Mouse (Mus musculus) embryonic facial prominence, embryonic 15.5 days (tissue): ENCODE data around the gene Tmem82. TPM values are rescaled to one million over a fixed set of nuclear protein-coding genes. Genes with fewer than 3 reads are reported as not detected.
A peak's percentile ranks its signal among the peaks of the same experiment; 100 is the strongest.

Experiments
- ATAC-seq: fragments of 200-750 bp; cut with Nextera tagmentation; 2 replicates; pipeline ENCODE4 v1.8.0; 2017; ENCODE audit warnings: low read depth, moderate TSS enrichment; ENCODE audit not compliant: insufficient number of reproducible peaks, low FRiP score, low TSS enrichment
- H3K27ac ChIP-seq: fragments of 300-500 bp; sonication (generic); replicated peaks from 2 replicates; pipeline ENCODE4 v1.5.1; 2015; ENCODE audit warnings: mild to moderate bottlenecking, inconsistent platforms
- H3K27me3 ChIP-seq: fragments of 300-500 bp; sonication (generic); 2 replicates; pipeline ENCODE4 v1.6.1; 2015; ENCODE audit warnings: inconsistent platforms
- H3K36me3 ChIP-seq: fragments of 300-500 bp; sonication (generic); 2 replicates; pipeline ENCODE4 v1.6.1; 2015; ENCODE audit warnings: mild to moderate bottlenecking, inconsistent platforms
- H3K4me1 ChIP-seq: fragments of 300-500 bp; sonication (generic); 2 replicates; pipeline ENCODE4 v1.6.1; 2015; ENCODE audit warnings: inconsistent platforms
- H3K4me2 ChIP-seq: fragments of 300-500 bp; sonication (generic); replicated peaks from 2 replicates; pipeline ENCODE4 v1.6.1; 2015; ENCODE audit warnings: mild to moderate bottlenecking, inconsistent platforms
- H3K4me3 ChIP-seq: fragments of 300-500 bp; sonication (generic); replicated peaks from 2 replicates; pipeline ENCODE4 v1.5.1; 2015; ENCODE audit warnings: mild to moderate bottlenecking, inconsistent platforms
- H3K9ac ChIP-seq: fragments of 300-500 bp; sonication (generic); 2 replicates; pipeline ENCODE4 v1.6.1; 2015; ENCODE audit warnings: inconsistent platforms
- H3K9me3 ChIP-seq: fragments of 300-500 bp; sonication (generic); replicated peaks from 2 replicates; pipeline ENCODE4 v1.6.1; 2016; ENCODE audit warnings: inconsistent platforms
- WGBS: fragments of 180-500 bp; shearing (Covaris S2); methylation state at CpG from one replicate; pipeline ENCODE4 v1.1.7; 2015; 5-methylcytosine and 5-hydroxymethylcytosine counted together
- polyA plus RNA-seq: library from polyadenylated mRNA; unstranded; fragments of >200 nt; fragmentation: Nextera tagmentation; extraction: Ambion mirVana; gene quantifications from 2 replicates; pipeline ENCODE4 v1.2.1, GENCODE M21; 2015

Tmem82 gene
- polyA plus RNA-seq, 1 experiment from 2014 or later = 0.48 TPM

DNA sequence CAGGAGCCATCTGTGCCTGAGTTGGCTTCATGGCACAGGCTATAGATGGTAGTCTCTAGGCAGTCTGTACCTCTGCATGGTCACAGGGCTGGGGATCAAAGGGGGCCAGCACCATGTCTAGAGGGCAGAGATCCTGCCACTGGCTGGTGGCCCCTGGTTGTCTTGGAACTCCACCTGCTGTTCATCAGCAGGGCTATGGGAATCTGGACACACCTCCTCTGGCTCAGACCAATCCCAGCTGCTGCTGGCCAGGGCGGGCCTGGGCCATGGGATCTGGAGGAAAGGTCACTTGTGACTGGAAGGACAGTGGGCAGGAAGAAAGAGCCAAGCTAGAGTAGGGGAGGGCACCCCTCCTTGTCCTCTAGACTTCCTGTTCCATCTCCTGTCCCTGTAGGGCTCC is 5.2 kb upstream of the Tmem82 start, which contains the start of gene Slc25a34:
Gene Slc25a34 (minus strand): TSS at position 156 of the 400 bp plus-strand sequence.
- Histone ChIP-seq H3K4me1 (peaks cover 10% of the 10 kb centered on the region; the same call in 1 of the 2 replicates), H3K9ac (no peak within 1 kb of the TSS), H3K36me3 (peaks cover 35% of the 10 kb centered on the region), H3K27me3 (no peaks in the 10 kb centered on the region), H3K9me3 (no peaks in the 10 kb centered on the region), H3K4me2 (no peak within 1 kb of the TSS), H3K4me3 (no peak within 1 kb of the TSS), H3K27ac (no peak within 1 kb of the TSS)
- ATAC-seq = no peak
- WGBS = 63% methylated on average over 1 of the region's 1 CpGs

DNA sequence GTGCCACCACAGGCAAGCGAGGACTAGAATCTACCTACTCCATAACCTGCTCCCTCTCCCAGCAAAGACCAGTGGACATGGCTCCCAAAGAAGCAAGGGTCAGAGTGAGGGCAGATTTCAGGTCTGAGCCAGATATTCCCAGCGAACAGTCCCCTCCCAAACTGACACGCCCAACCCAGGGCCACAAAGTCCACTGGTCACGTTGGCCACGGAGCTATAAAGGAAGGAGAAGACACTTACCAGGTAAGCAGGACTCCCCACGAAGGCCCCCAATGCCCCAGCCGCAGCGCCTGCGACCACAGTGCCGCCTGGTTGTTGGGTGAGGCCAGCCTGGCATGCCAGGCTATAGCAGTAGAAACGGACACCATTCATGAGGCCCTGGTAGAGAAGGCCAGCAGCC is 4.6 kb upstream of the Tmem82 start:
- WGBS = 77% methylated on average over 11 of the region's 11 CpGs
- no peak for ATAC-seq

DNA sequence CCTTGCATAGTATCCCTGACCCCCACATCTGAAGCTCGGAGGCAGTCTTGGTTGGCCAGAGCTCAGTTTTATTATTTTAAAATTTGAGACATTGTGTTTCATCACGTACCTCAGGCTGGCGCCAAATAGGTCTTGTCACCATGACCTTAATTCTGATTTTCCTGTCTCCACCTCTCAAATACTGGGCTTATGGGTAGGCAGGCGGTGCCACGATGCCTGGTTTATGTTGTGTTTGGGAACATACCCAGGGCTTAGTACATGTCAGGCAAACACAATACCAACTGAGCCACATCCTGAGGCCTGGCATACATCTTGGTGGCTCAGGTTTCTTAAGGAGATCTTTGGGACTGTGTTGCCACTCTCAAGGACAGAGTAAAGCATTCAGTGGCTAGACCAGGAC is 4.1 kb upstream of the Tmem82 start:
- Histone ChIP-seq H3K9ac (no peak overlapping the region), H3K27ac (no peak overlapping the region), H3K27me3 (no peaks in the 10 kb centered on the region), H3K4me1 (peaks cover 19% of the 10 kb centered on the region), H3K36me3 (peaks cover 24% of the 10 kb centered on the region), H3K4me3 (no peak overlapping the region), H3K9me3 (no peaks in the 10 kb centered on the region), H3K4me2 (no peak overlapping the region)
- WGBS = 83% methylated on average over 5 of the region's 5 CpGs
- ATAC-seq = no peak

More for the DNA sequence above, 4.6 kb upstream of the Tmem82 start:
- Histone ChIP-seq H3K4me3 (no peak overlapping the region), H3K27ac (no peak overlapping the region), H3K27me3 (no peaks in the 10 kb centered on the region), H3K36me3 (peaks cover 29% of the 10 kb centered on the region), H3K9me3 (no peaks in the 10 kb centered on the region), H3K4me1 (peaks cover 15% of the 10 kb centered on the region), H3K4me2 (no peak overlapping the region), H3K9ac (no peak overlapping the region)

DNA sequence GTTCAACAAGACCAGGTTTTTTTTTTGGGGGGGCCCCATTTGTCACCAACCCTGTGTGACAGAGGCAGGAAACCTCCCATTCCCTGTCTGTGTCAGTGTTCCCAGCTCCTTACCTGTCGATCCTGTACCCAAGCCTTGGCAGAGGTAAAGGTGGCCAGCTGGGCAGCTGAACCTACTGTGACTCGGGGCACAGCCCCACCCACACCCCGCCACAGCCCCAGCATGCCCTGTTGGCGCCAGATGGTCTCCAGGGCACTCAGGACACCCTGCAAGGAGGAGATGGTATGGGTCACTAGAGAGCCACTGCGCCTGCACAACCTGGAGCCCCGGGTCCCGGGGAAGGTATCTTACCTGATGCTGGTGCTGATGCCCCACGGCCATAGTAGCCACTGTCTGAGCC is 3.7 kb upstream of the Tmem82 start:
- Histone ChIP-seq H3K9me3 (no peaks in the 10 kb centered on the region), H3K36me3 (peaks cover 21% of the 10 kb centered on the region), H3K4me3 (no peak overlapping the region), H3K27ac (no peak overlapping the region), H3K27me3 (no peaks in the 10 kb centered on the region), H3K4me1 (peaks cover 22% of the 10 kb centered on the region), H3K9ac (no peak overlapping the region), H3K4me2 (no peak overlapping the region)
- ATAC-seq = no peak
- 76% methylated on average over 8 of the region's 8 CpGs for WGBS

DNA sequence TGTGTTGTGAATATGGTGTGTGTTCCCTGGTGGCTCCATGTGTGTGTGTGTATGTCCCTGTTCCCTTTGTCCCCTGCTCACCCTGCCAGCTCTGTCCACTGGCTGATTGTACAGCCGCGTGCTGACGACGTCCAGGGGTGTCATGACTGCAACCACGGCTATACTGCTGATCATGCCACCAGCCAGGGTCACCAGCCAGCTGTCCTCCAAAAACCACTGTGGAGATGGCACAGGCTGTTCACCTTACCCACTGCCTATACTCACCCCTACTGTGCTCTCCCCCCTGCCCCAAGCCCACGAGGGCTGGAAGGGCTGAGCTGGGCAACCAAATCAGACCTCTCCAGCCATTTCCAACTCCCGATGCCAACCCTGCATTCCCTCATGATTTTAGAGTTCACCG is 2.9 kb upstream of the Tmem82 start:
- Histone ChIP-seq H3K9ac (no peak overlapping the region), H3K27me3 (no peaks in the 10 kb centered on the region), H3K4me3 (no peak overlapping the region), H3K9me3 (no peaks in the 10 kb centered on the region), H3K27ac (no peak overlapping the region), H3K36me3 (peaks cover 15% of the 10 kb centered on the region), H3K4me2 (no peak overlapping the region), H3K4me1 (peaks cover 22% of the 10 kb centered on the region)
- no peak for ATAC-seq
- WGBS = 86% methylated on average over 8 of the region's 8 CpGs

DNA sequence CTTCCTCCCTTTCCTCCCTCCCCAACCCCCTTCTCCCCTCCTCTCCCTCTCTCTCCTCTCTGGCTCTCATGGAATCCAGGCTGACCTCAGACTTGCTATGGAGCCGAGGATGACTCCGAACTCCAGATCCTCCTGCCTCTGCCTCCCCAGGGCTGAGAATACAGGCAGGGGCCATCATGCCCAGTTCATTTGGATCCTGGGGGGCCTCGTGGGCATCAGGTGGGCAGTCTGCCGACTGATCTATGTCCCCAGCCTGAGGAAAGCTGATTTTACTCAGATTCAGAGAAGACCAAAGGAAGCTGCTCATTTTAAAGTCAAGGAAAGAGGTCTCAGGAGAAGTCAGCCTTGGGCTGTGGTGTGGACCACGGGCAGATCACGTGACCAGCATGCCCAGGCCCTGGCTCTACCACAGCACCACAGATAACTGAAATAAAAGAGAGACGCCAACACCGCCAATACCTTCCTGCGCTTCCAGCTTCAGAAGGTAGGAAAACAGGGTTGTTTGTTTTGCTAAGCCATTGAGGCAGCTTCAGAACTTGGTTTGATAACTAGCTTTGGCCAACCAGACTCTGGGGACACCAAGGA is 958 bp upstream of the Tmem82 start:
- no peak for ATAC-seq
- Histone ChIP-seq H3K36me3 (no peaks in the 10 kb centered on the region), H3K27me3 (no peaks in the 10 kb centered on the region), H3K9ac (no peak overlapping the region), H3K4me3 (no peak overlapping the region), H3K27ac (no peak overlapping the region), H3K4me1 (peaks cover 22% of the 10 kb centered on the region), H3K9me3 (no peaks in the 10 kb centered on the region), H3K4me2 (no peak overlapping the region)
- 81% methylated on average over 9 of the region's 9 CpGs for WGBS

DNA sequence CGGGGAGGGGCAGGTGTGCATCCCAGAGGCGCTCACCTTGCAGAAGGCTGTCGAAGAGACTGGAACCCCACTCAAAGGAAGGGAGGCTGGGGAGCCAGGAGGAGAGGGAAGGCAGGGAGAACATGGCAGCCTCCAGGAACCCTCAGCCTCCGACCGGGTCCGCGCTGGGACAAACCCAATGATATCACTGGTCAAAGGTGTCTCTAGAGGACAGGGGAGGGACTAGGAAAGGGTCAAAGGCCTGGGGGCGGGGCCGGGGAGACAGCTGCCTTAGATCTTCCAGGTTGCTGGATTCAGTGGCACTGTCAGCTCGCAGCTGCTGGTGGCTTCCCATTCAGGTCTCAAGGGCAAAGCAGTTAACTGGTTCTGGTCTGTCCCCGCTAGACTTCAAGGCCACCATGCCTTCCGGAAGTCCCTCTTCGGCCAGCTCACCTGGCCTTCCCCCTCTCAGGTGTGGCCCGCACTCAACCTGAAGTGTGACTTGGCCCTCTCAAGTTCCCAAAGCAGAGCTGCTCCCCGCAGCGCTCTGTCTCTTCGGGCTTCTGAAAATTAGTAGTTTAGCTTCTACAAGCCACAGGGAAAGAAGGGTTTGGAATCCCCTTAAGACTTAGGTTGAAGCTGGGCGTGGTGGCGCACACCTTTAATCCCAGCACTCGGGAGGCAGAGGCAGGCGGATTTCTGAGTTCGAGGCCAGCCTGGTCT is 419 bp downstream of the Tmem82 start:
- 11% methylated on average over 22 of the region's 22 CpGs for WGBS
- Histone ChIP-seq H3K27me3 (no peaks in the 10 kb centered on the region), H3K4me1 (peaks cover 15% of the 10 kb centered on the region), H3K4me2 (peak overlapping the region; percentile 55), H3K36me3 (no peaks in the 10 kb centered on the region), H3K27ac (no peak overlapping the region), H3K4me3 (peak overlapping the region; percentile 32), H3K9me3 (no peaks in the 10 kb centered on the region), H3K9ac (no peak overlapping the region)
- ATAC-seq = peak; percentile 1; the same call in 1 of the 2 replicates

DNA sequence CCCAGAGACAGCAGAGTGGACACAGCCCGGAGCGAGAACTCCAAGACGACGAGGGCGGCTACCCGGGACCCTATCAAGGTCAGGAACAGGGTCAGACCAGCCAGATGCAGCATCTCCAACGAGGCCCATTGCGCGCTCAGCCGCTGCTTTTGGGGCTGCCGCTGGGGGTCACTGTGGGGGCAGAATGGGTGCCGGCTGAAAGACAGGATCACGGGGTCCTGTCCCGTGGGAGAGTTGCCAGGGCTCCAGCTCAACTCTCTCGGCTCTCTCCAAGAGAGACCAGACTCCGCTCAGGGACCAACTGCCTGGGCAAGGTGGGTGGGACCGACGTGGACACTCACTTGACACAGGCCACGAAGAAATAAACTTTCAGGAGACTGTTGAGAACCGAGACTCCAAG is 1.1 kb downstream of the Tmem82 start:
- Histone ChIP-seq H3K27me3 (no peaks in the 10 kb centered on the region), H3K9me3 (no peaks in the 10 kb centered on the region), H3K9ac (no peak overlapping the region), H3K4me1 (peaks cover 15% of the 10 kb centered on the region), H3K27ac (no peak overlapping the region), H3K4me2 (peak overlapping the region; percentile 55), H3K36me3 (no peaks in the 10 kb centered on the region), H3K4me3 (peak overlapping the region; percentile 32)
- 6% methylated on average over 20 of the region's 20 CpGs for WGBS
- no peak for ATAC-seq

DNA sequence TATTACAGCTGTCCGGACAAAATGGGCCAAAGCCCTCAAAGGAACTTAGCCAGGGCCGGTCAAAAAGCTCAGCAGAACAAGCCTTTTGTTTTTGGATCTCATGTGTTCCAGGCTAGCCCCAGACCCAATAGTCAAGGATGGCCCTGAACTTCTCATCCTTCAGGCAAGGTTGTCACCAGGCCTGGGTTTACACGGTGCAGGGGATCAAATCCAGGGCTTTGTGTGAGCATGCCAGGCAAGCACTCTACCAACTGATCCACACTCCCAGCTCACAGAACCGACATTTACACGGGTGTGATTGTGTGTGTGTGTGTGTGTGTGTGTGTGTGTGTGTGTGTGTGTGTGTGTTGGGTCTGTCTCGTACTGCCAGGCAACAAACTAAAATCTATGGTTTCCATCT is 1.6 kb downstream of the Tmem82 start:
- ATAC-seq = no peak
- 65% methylated on average over 6 of the region's 6 CpGs for whole genome bisulfite sequencing
- H3K4me2 ChIP-seq = no peak overlapping the region
- H3K27me3 ChIP-seq = no peaks in the 10 kb centered on the region
- H3K9me3 ChIP-seq = no peaks in the 10 kb centered on the region
- no peaks in the 10 kb centered on the region for H3K36me3 ChIP-seq
- no peak overlapping the region for H3K4me3 ChIP-seq
- no peak overlapping the region for H3K27ac ChIP-seq
- H3K9ac ChIP-seq = no peak overlapping the region
- peaks cover 15% of the 10 kb centered on the region for H3K4me1 ChIP-seq

DNA sequence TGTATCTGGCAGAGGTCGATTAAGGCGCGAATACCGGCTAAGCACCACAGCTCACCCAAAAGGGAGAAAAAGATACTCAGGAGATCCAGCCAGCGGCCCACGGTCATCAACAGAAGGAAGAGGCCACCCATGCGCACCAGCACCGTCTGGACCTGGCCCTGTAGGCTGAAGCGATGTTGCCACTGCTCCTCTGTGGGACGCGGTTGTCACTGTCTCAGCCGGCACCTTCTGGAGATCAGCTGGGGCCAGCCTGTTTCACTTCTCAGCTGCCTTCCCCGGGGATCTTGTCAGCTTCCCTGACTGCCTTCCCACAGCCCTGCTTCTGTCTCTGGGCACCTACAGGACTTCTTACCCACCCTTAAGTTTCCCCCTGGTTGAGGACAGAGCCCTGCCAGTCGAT is 3.5 kb downstream of the Tmem82 start:
- Histone ChIP-seq H3K27me3 (no peaks in the 10 kb centered on the region), H3K27ac (no peak overlapping the region), H3K4me3 (no peak overlapping the region), H3K9ac (no peak overlapping the region), H3K36me3 (no peaks in the 10 kb centered on the region), H3K4me2 (no peak overlapping the region), H3K9me3 (no peaks in the 10 kb centered on the region), H3K4me1 (peaks cover 15% of the 10 kb centered on the region)
- ATAC-seq = no peak
- WGBS = 80% methylated on average over 14 of the region's 14 CpGs

DNA sequence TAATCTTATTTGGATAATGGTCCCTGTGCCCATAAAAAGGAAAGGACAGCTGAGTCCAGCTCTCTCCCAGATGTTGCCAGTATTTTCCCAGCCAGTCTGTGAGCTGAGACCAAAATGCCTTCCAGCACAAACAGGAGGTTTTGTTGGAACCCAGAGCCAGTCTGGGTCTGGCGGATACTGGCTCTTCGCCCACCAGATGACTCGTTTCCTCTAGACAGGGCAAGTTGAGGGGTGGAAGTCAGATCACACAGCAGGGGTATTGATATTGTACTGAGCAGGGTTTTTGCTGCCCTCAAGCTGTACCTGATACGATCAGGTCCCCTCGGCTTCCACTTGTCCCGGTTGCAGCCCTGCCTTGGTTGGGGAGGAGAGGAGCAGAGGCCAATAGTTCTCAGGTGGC is 8.9 kb downstream of the Tmem82 start:
- no peak overlapping the region for H3K4me3 ChIP-seq
- no peak for ATAC-seq
- no peak overlapping the region for H3K9ac ChIP-seq
- no peaks in the 10 kb centered on the region for H3K27me3 ChIP-seq
- 55% methylated on average over 6 of the region's 6 CpGs for WGBS
- H3K4me2 ChIP-seq = no peak overlapping the region
- peaks cover 3% of the 10 kb centered on the region for H3K4me1 ChIP-seq
- no peak overlapping the region for H3K27ac ChIP-seq
- no peaks in the 10 kb centered on the region for H3K9me3 ChIP-seq
- no peaks in the 10 kb centered on the region for H3K36me3 ChIP-seq

DNA sequence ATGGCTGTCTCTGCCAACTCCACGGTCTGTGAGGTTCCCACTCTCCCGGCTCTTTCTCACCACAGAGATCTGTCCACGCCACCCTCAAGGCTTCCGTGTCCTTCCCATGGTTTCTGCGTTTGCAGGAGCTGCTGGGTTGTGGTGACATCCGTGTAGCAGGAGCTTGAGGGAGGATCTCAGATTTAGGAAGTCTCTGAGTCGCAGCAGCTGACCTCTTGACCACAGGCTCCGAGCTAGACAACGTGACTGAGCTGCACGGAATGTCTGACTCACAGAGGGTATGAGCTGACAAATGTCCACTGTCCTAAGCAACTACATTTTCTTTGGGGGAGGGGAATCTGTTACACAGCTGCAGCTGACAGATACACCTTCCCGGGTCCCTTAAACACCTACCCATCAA is 12.6 kb downstream of the Tmem82 start, which contains the start of gene Fblim1:
Gene Fblim1 (minus strand): TSS at position 236 of the 400 bp plus-strand sequence.
- Histone ChIP-seq H3K27me3 (no peaks in the 10 kb centered on the region), H3K36me3 (no peaks in the 10 kb centered on the region), H3K4me1 (peaks cover 18% of the 10 kb centered on the region), H3K4me3 (no peak within 1 kb of the TSS), H3K9ac (no peak within 1 kb of the TSS), H3K9me3 (no peaks in the 10 kb centered on the region), H3K4me2 (no peak within 1 kb of the TSS), H3K27ac (no peak within 1 kb of the TSS)
- ATAC-seq = no peak
- WGBS = 79% methylated on average over 11 of the region's 11 CpGs
